Mouse (Mus musculus) skeletal muscle tissue, adult 2 months (tissue): ENCODE measurements at regions not wholly inside any gene's neighbourhood (a gene's known extent, or its start where the extent isn't known, plus 50 kb on each side); places are given as distances from the start of the nearest gene placed in this dataset.

Source experiments
- DNase-seq: peaks from one replicate; pipeline ENCODE4 v3.0.0-alpha.2; 2012; ENCODE audit warnings: low read depth, low spot score

DNA sequence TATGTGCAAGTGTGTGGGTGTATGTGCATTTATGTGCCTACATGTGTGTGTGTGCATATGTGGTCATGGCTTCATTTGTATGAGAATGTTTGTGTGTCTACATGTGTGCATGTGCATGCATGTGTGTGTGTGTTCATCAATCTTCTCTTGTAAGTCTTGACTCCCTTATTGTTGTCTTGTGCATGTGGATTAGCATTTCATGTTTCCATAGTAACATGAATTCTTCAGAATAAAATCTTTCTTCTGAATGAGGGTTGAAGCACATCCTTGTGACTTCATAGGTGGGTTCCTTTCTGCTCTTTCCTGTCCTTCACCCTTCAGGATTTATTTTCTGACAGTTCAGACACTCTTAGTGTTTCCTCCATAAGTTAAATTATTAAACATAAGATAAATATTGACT is 814.8 kb downstream of the Car8 start:
- no peak for DNase-seq

DNA sequence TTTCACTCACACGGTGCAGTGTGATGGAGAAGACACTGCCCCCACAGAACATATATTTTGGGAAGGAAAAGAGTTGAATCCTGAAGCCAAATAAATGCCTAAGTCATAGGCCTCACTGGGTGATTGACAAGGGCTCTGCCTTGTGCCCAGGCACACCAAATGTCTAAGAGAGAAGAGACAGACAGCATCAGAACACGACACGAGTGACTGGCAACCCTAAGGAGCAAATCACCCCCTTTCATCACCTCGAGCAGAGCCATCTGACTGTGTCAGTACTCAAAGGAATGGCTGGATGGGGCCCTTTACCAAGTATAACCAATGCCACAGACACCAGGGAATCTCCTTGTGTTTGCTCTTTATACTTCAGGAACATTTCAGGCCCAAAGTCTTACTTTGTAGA is 815.6 kb downstream of the Car8 start:
- no peak for DNase-seq

DNA sequence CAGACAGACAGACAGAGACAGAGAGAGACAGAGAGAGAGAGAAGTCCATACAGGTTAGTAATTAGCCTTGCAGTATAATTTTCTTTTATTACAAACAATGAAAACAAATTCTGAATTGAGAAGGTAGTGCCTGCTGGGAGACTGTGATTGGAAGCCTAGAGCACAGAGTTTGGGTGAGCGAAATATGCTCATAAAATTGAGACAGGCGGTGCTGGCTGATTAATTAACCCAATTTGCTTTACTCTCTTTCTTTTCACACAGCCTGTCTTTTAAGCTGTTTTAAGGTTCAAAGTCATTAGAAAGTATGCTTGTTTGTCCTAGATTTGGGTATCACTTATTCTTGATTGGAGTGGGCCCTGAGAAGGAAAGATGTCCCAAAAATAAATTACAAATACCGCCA is 816.1 kb downstream of the Car8 start:
- DNase-seq, result no peak

DNA sequence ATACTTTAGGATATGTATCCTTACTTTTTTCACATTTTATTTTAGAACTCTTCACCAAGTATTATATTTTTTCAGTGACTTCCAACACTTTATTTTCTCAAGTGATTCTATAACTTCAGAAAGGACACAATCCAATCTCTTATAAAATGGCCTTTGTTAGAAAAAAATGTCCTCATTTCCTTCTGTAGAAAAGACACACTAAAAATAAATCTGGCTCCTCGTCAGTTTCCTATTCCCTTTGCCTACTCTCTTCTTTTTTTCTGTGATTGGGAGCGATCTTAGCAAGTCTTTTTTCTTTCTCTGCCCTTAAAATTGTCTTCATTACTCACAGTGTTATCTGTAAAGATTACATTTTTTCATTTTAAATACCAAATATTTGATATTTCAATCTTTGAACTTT is 824.5 kb downstream of the Car8 start:
- no peak for DNase-seq

DNA sequence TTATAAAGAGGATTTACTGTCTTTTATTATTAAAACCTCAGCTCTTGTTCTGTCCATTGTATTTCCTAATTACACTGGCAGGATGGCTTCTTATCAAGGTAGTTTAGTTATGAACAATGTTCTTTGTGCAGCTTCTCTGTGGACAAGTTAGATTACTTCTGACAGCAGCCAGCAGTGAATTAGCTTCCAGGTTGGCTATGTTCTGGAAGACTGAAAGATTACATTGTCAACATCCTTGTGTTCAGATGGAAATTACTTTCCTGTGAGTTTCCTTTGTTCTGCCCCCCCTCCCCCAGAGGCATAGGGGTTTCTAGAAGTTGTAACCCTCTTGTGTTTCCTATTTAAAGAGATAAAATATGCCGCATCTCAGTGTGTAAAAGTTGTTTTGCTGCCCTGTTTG is 846.1 kb downstream of the Car8 start:
- no peak for DNase-seq

DNA sequence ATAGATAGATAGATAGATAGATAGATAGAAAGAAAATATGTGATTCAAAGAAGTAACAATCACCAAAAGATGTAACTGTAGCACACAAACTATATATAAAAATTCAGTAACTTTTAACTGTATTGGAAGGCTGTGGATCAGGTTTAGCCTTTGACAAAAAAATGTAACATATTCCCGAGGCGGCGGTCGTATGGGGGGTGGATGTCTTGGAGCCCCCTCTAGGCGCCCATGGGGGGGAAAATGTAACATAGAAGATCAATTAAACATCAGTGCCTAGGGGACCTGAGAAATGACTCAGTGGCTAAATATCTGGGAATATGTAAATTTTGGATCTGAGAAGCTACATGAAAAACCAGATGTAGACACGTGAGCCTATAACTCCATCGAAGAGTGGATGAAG is 847.2 kb downstream of the Car8 start:
- DNase-seq, result no peak

DNA sequence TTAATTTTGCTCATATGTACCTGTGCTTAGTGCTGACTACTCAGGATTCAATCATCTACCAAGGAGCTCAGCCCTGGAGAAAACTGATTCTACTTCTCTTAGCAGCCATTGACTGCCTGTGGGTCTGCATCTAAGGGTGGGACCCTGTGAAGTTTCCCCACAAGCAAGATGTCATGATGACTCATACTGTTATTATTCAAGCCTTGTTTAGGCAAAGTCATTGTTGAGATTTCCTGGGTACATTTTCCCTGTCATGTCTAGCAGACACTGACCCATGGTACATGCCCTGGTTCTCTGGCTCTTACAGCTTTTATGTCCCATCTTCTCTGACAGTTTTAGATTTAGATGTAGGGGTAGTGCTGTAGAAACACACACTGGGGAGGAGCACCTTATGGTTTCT is 853.8 kb downstream of the Car8 start:
- no peak for DNase-seq

DNA sequence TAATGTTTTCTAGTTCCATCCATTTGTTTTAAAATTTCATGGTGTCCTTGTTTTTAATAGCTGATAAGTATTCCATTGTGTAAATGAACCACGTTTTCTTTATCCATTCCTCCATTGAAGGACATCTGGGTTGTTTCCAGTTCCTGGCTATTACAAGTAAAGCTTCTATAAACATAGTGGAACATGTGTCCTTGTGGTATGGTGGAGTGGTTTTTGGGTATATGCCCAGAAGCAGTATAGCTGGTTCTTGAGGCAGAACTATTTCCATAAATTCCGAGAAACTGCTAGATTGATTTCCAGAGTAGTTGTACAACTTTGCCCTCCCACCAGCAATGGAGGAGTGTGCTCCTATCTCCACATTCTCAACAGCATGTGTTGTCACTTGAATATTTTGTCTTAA is 858.8 kb downstream of the Car8 start:
- DNase-seq, result no peak

DNA sequence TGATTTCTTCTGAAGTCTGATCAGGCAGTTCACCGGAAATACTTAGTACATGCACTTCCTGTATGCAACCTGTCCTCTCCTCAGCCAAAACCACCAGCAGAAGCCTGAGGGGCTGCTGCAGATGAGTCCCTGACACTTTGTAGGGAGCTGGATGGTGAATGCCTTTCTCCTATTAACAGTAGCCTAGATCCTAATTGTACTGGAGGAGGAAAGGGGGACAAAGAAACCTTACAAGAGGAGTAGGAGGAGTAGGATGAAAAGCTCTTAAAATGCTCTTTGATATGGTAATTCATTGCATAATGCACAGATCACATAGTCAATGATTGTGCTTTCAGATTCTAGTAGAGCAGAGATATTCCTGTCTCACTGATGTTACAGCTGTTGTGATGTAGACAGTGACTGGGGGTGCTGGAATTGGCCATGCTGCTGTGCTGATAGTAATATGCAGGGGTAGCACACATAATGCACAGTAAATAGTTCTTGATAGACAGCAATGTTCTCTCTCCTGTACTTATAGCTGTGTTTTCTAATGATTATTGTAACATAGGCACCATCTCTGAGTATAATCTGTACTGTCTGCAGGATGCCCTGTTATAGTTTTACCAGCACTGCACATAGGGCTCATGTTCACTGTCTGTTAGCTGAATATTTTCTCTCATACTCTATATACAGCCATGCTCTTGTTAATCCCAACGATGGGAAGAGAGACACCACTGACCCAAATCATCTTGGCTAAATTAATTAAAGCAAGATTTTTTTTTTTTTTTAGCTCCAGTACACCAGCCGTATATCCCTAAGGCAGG is 874.4 kb downstream of the Car8 start:
- no peak for DNase-seq

DNA sequence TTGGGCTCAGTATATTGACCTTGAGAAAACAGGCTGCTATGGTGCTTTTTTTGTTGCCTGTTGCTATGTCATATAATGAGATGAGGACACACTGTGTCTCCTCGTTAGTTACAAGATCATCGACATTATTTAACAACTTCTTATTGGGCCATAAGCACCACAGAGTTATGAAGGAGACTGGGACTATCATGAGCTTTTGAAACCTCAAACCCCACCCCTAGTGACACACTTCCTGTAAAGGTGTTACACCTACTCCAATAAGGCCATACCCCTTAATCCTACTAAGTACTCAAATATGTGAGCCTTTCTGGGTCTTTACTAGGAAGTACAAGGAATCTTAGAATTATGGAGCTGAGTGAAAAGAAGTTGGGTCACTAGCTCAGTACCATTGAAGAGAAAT is 875.3 kb downstream of the Car8 start:
- no peak for DNase-seq

DNA sequence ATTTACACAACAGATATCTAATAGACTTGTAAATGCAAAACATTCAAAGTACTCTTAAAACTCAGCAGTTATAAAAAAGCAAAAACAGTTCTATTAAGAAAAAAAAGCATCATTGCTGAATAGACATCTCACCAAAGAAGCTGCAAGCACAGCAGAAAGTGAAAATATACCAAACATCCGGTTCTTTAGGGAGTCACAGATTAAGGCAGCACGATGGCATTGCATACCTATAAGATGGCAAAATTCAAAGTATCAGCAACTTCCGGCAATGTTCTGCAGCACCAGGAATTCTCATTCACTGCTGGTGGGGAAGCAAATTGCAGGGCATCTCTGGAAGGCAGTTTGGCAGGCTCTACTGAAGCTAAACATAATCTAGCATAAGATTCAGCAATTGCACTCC is 882.6 kb downstream of the Car8 start:
- no peak for DNase-seq

DNA sequence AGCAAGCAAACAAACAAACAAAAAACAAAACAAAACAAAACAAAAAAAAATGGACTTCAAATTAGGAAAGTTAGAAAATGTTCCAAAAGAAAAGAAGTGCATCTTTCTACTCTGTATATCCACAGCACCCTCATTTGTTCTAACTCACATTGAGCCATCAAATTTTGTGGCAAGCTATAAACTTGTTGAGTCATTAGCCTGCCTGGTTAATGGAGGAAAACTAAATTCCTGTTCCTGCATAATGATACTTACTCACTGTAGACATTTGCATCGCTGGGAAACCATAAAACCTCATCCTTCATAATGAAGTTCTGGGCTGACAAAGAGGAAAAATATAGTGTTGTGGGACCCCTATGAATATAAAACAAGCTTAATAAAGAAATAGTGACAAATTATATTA is 891.5 kb downstream of the Car8 start:
- no peak for DNase-seq

DNA sequence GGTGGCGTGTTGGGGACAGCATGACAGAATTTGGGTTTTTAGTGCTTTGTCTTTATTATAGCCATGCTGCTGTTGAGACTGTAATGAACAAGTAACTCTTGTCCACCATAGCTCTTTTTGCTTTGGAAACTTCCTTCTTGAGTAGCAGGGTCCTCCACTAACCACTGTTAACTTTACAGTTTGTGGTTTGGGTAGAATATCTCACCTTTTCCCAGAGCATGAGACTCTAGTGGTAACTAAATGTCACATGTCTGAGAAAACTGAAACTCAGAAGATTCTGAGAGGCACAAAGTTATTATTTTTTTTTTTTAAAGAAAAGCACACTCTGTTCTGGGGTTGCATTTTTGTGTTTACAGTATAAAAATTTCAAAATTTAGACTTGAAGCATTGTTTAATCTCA is 897.7 kb downstream of the Car8 start:
- DNase-seq, result no peak

DNA sequence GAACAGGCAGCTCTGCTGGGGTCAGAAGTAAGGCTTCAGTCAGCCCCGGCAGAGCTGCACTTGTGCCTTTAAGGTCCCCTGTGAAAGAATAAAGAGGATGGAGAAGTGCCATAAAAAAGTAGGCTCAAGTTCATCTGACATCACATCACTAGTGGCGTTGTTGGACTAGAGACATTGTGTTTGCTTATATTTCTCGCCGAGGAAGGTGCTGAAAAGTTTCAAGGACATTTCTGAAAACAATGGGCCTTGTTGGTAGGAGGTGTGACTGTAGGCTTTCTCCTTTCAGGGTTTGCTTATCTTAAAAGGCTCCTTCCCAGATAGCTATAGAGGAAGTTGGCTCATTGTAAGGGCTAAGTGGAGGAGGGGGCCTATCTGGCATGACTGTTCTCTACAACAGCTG is 924.6 kb downstream of the Car8 start:
- no peak for DNase-seq

DNA sequence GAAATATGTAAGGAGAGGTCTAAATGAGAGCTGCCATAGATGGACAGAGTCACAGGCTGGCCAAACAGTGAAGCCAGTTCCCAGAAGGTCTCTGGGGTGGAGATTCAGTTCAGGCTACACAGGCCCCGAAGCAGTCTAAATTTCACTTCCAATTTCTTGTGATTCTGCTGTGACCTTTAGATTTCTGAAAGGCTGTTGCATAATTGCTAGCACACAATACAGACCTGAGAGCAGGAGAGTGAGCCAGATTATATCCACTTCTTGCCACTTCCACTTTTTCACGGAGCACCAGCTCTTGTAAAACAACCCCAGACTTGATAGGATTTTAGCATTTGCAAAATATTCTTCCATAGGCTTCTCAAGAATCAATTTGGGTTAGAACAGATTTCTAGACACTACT is 925.6 kb downstream of the Car8 start:
- no peak for DNase-seq

DNA sequence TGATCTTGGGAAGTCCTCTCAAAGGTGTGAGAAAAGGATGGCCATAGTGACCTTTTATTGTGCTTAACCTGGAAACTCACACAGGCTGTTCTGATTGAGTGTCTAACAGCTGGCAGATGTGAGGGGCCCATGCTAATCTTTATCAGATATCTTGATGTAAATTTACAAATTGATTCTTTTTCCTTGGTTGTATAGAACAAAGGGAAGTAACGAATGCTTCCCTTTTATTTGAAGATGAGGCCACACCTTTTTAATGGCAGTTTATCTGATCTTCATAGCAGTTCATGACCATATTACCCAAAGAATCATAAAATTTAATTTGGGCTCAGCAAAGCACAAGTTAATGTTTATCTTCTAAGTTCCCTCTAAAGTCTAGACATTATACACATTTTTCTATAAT is 926.7 kb downstream of the Car8 start:
- DNase-seq, result no peak

DNA sequence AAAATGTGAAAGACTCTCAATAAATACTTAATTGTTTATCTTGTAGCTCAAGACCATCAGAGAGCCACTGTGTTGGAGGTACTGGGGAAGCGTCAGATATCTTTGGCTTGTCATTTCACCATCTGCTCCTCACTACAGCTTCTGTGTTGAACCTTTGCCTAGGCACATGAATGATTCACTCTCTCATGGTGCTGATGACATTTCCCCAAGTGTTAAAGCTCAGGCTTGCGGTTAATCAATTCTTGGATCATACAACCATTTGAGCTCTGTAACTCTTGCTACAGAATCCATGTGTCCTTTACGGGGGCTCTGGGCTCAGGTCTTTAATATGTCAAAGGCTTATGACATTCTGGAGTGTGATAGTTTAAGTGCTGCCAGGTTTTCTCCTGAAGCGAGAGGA is 969.8 kb downstream of the Car8 start:
- DNase-seq, result no peak

DNA sequence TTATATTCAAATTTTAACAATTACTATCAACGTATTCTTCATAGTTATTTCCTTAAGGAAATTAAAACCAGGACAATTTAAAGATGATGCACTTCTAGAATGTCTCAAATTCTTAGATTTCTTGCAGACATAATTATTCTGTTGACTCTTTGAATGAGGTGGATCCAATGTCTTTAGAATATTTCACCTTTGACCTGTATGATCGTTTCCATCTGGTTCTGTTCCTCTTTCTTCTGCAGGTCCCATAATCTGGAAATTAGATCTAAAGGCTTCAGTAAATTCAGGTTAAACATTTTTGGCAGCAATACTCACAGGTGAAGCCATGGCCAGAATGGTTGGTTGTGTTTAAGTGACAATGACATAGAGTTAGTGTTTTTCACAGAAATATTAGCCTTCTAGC is 982.4 kb downstream of the Car8 start:
- DNase-seq, result no peak

DNA sequence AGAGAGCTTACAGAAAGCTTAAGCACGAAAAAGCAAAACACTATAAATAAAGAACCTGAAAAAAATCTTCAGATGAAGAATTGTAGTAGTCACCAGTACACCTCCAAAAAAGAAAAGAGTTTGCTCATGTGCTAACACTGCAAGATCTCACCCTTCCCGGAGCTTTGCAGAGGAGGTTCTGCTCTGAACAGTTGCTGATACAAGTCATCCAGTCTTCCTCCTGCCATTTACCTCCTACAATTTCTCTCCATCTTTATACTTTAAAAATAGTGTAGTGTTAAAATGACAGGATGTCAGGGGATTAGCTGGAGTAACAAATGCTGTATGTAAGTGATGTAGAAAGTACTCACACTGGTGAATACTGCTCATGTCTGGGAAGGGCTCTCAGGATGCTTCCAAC is 985.2 kb downstream of the Car8 start:
- no peak for DNase-seq

DNA sequence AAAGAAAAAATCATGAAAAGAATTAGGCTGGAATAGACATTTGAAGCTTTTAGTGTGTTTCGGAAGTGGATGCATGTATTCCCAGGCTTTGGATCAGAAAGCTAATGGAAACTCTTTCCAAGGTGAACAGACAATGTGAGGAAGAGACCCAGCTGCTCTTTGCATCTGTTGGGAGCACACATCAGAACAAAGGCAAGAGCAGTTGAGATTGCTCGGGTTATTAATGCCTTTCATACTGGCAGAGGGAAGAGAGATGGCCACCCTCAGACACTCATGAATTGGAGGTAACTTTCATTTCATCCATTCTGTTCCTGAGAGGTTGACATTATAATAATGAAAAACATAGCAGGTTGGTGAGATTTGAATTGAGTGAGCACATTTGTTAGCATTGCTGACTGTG is 987.2 kb downstream of the Car8 start:
- no peak for DNase-seq

DNA sequence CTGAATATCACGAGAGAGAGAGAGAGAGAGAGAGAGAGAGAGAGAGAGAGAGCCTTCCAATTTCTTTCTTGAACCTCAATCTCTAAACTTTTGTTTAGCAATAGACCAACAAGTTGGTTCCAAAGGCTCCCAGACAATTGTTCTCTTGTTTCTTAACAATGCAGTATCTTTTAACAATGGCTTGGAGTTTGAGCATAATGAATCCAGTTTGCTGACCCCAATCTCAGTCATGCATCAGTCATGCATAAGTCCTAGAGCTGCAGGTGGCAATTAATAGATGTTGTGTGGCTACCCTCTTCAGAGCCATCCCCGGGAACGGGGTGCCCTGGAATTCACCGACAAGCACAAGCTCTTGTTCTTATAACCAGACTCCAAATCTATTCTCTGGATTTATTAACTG is 991.0 kb downstream of the Car8 start:
- DNase-seq, result no peak

DNA sequence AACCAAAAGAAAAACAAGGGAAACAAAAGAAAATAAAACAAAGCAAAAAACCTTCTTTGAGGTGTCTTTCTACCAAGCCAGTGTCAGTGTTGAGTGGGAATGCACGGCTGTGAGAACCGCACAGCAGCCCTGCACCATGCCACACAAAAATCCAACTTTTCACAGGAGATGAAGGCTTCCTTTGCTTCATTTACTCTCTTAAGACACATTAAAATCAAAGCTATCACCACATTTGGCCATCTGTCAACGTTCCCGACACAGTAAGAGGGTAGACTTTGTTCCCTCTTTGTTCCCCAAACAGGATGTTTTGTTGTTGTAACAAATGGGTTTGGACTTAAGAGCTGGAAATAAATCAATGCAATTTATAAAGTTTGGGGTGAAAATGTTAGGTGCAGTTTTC is 991.6 kb downstream of the Car8 start:
- DNase-seq, result no peak

DNA sequence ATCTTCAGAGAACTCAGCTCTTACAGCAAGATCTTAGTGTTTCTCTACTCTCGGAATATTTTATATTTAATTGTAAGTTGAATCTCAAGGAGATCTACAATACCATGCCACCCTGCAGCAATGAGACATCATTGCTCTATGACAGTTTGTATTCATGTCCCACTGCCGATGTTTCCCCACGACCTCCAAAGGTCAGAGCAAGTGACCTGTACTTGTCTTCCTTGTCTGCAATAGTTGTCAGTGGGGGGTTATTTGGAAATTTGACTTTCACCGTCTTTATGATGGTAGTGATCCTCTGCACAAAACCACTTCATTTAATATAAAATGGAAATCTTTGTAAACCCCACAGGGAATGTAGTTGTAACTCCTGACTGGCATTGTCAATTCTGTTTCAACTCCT is 992.0 kb downstream of the Car8 start:
- DNase-seq, result no peak

DNA sequence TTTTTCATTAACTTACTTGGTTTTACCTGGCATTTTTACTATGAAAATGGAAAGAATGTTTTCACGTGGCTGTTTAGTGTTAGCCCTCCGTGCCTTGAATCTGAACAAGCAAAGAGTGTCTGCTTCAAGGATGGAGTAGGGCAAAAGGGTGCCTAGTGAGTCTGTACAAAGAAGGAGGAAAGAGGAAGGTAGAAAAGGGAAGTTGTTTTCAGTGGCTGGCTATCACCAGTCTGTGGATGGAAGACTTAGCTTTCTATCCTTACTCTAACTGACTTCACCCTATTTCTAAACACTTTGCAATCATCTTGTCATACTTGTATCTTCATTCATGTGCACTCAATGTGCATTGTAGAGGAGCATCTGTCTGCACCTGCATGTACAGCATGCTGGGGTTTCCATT is 993.2 kb downstream of the Car8 start:
- no peak for DNase-seq
